Mouse (Mus musculus) MEL (cell line): Measurements from ENCODE around the gene Dgkg.

Experiments
- CHD1 ChIP-seq: IDR thresholded peaks from 2 replicates; pipeline ENCODE4 v1.6.1; 2012; ENCODE audit warnings: low read depth, mild to moderate bottlenecking, inconsistent platforms, low read length, improper control_type of control experiment
- CHD2 ChIP-seq: IDR thresholded peaks from 2 replicates; pipeline ENCODE4 v1.6.1; 2011; ENCODE audit warnings: low read length, improper control_type of control experiment
- CTCF ChIP-seq, 3 experiments: IDR thresholded peaks in 2 of 3; conservative IDR thresholded peaks in 1 of 3; 2 replicates each; pipeline ENCODE4 v1.5.1; 2011 to 2012; ENCODE audit warnings: low read length in 3 of 3, low read depth in 2 of 3, mild to moderate bottlenecking in 2 of 3, improper control_type of control experiment in 1 of 3, inconsistent platforms in 1 of 3, mixed read lengths in 1 of 3, moderate library complexity in 1 of 3; ENCODE audit not compliant: control insufficient read depth in 1 of 3, insufficient read depth in 1 of 3, poor library complexity in 1 of 3, severe bottlenecking in 1 of 3
- E2F4 ChIP-seq: IDR thresholded peaks from 2 replicates; pipeline ENCODE4 v1.6.1; 2011; ENCODE audit warnings: low read depth, low read length, improper control_type of control experiment, borderline replicate concordance
- ELF1 ChIP-seq: IDR thresholded peaks from 2 replicates; pipeline ENCODE4 v1.6.1; 2014; ENCODE audit warnings: low read depth, mild to moderate bottlenecking, inconsistent platforms, low read length, improper control_type of control experiment, moderate library complexity
- EP300 ChIP-seq, 2 experiments: IDR thresholded peaks; 2 replicates each; pipeline ENCODE4 v1.6.1; 2011; ENCODE audit warnings: improper control_type of control experiment in 2 of 2, low read length in 2 of 2, low read depth in 1 of 2, mild to moderate bottlenecking in 1 of 2
- MXI1 ChIP-seq: IDR thresholded peaks from 2 replicates; pipeline ENCODE4 v1.6.1; 2011; ENCODE audit warnings: mild to moderate bottlenecking, low read depth, low read length, improper control_type of control experiment
- POLR2A ChIP-seq, 2 experiments: IDR thresholded peaks; 2 replicates each; pipeline ENCODE4 v1.6.1; 2011 to 2012; ENCODE audit warnings: low read length in 2 of 2, mild to moderate bottlenecking in 2 of 2, control low read depth in 1 of 2, improper control_type of control experiment in 1 of 2, low read depth in 1 of 2, moderate library complexity in 1 of 2; ENCODE audit not compliant: control insufficient read depth in 1 of 2, insufficient read depth in 1 of 2, poor library complexity in 1 of 2
- RCOR1 ChIP-seq: IDR thresholded peaks from 2 replicates; pipeline ENCODE4 v1.6.1; 2012; ENCODE audit warnings: low read depth, mild to moderate bottlenecking, inconsistent platforms, low read length, improper control_type of control experiment
- TCF12 ChIP-seq: IDR thresholded peaks from 2 replicates; pipeline ENCODE4 v1.6.1; 2014; ENCODE audit warnings: low read depth, mild to moderate bottlenecking, inconsistent platforms, low read length, improper control_type of control experiment, moderate library complexity
- USF1 ChIP-seq: IDR thresholded peaks from 2 replicates; pipeline ENCODE4 v1.6.1; 2014; ENCODE audit warnings: low read depth, mild to moderate bottlenecking, inconsistent platforms, low read length, improper control_type of control experiment, moderate library complexity

DNA sequence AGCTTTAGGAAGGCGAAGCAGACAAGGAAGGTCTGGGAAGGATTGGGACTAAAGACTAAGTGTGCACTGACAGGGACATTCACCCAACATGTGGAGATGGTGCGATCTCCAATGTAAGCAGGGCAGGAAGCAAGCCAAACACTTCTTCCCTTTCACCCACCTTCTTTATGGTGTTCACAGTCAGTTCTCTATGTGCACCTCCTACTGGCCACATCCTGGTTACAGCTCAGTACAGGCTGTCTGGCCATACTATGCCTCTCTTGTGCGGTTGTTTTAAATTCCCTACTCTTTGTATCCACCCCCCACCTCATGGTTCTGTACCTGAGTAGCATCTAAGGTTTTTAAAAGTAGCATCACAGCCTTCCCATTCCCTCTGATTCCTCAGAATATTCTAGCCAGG, 71.5 kb downstream of the Dgkg start:
- TF ChIP-seq POLR2A (IDR thresholded peaks at IDR 0.05; ENCODE audit: control insufficient read depth in 1 of 2, insufficient read depth in 1 of 2, low read depth in 1 of 2, low read length in 2 of 2, poor library complexity in 1 of 2) (no peak), USF1 (no peak), EP300 (IDR thresholded peaks at IDR 0.05; ENCODE audit: low read depth in 1 of 2, low read length in 2 of 2) (no peak), RCOR1 (no peak), CHD2 (no peak), CHD1 (no peak), E2F4 (no peak), ELF1 (no peak), TCF12 (no peak), MXI1 (no peak), CTCF (IDR thresholded peaks at IDR 0.05 in 2 of 3, conservative IDR thresholded peaks at IDR 0.05 in 1 of 3; ENCODE audit: control insufficient read depth in 1 of 3, insufficient read depth in 1 of 3, low read depth in 2 of 3, low read length in 3 of 3, poor library complexity in 1 of 3, severe bottlenecking in 1 of 3) (no peak)
